Mouse (Mus musculus) spleen, adult 2 months (tissue): ENCODE data around the gene Auts2.

Experiments used
- CTCF ChIP-seq: fragments of 200-500 bp; IDR thresholded peaks from 2 replicates; pipeline ENCODE4 v1.5.1; 2011; ENCODE audit warnings: mild to moderate bottlenecking, inconsistent platforms; ENCODE audit not compliant: insufficient read depth, insufficient read length, insufficient replicate concordance; ENCODE audit errors: extremely low read depth
- POLR2A ChIP-seq: fragments of 200-500 bp; IDR thresholded peaks from 2 replicates; pipeline ENCODE4 v1.6.1; 2011; ENCODE audit warnings: low read depth, low read length, inconsistent platforms

- TF ChIP-seq CTCF (no peak), POLR2A (no peak)
Measured at GRCm38 (mm10) chr5:131601934-131602692, 941.0 kb downstream of the Auts2 start.
